Mouse (Mus musculus) embryo, embryonic 11 days (tissue): Measurements from ENCODE around the gene Kif17.

Experiments used
- DNase-seq: peaks from one replicate; pipeline ENCODE4 v3.0.0-alpha.2; 2015

Gene Kif17

GRCm38 (mm10) chr4:138250088-138250960 lies at the start of gene Kif17, which contains the start of gene Sh2d5:
Gene Kif17 (plus strand): TSS chr4:138250435.
Gene Sh2d5 (plus strand): TSS chr4:138250403.
- DNase-seq, result peak; percentile 91

- no peak for DNase-seq
Measured at GRCm38 (mm10) chr4:138200769-138201168, 49.5 kb upstream of the Kif17 start.

DNA sequence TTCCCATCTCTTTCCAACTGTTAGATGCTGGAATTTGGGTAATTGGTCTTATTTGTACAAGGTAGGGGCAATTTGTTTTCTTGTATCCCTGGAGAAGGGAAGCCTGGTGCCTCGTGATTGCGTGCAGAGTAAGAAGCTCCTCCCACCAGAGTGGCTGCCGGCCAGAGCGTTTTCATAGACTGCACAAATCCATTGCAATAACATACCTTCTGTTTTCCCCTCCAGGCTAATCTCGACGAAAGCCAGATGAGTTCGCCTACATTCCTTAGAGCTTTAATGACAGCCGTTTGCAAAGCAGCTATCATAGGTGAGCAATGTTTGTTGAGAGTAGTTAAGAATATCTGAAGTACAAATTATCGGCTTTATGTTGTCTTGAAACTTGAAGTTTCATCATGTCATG lies 48.5 kb upstream of the Kif17 start:
- DNase-seq, result no peak

GRCm38 (mm10) chr4:138210116-138210515 lies 40.1 kb upstream of the Kif17 start:
- no peak for DNase-seq

GRCm38 (mm10) chr4:138213861-138214260 lies 36.4 kb upstream of the Kif17 start:
- DNase-seq, result no peak

GRCm38 (mm10) chr4:138215671-138216199 lies 34.5 kb upstream of the Kif17 start:
- DNase-seq, result peak; percentile 4

DNA sequence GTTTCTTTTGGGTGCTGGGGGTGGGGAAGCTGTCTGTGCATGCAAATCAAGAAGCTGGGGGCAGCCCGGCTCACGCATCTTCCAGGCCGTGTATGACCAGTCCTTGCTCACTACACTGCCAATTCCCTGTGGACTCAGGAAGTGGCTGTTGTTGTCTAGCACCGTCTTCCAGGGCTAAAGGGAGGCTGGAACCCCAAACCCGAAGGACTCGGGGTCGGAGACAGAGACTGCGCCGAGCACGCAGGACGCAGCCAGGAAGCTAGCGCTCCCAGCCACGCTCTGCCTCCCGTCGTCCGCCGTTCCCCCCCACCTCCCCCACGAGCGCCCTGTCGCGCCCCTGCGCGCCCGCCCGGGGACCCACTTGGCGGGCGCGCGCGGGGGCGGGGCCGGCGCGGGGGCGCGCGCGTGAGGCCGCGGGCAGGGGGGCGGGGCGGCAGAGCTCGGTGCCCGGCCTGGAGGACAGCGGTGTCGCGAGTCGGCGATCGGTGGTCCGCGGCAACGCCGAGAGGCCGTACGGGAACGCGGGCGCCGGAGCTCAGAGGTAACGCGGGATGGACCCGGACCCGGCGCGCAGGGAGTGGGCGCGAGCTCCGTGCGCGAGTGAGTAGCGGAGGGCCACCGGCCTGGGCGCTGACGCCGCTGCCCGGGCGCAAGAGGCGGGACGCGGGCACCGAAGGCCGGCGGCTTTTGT lies 33.9 kb upstream of the Kif17 start, which contains the start of gene Hp1bp3:
Hp1bp3 (plus strand) TSS at position 97 of the 691 bp plus-strand sequence.
- peak; percentile 91 for DNase-seq

DNA sequence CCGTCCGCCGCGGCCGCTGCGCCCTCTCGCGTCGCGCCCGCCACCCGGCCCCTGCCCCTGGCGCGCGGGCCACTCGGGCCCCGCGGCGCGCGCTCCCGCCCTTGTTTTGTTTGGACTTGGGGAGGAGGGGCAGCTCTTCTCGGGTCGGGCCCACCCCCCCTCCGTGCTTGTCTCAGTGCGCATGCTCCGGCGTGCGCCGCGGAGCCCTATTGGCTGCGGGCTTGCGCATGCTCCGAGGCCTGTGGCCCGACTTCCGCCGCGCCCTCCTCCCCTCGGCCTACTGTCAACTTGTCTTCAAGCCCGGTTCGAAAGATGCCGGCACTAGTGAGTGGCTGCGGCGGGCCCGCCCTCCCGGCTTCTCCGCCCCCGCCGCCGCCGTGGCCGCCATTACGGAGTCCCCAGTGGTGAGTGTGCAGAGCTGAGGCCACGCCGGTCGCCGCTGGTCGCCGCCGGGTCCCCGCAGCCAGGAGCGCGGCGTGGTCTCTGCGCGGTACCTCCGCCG lies 33.3 kb upstream of the Kif17 start:
- DNase-seq, result peak; percentile 98

- DNase-seq, result no peak
Measured at GRCm38 (mm10) chr4:138217441-138217840, 32.8 kb upstream of the Kif17 start.

GRCm38 (mm10) chr4:138217951-138218685 lies 32.1 kb upstream of the Kif17 start:
- no peak for DNase-seq

DNA sequence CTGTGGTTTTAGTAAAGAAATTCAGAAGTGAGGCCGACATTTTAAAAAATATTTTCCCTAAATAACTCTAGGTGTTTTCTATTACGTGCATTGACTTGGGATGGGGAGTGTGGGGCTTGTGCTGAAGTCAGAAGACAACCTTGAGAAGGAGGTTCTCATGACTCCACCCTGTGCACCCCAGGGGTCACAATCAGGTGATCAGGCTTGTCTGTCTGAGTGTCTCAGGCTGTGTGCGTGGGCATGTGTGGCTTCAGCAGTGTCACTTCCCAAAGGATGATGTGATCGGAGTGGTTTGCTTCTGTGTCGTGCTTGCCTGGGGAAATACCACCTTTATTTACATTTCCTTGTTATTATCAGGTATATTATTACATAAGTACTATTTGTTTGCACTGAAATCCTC lies 30.9 kb upstream of the Kif17 start:
- DNase-seq, result no peak

DNA sequence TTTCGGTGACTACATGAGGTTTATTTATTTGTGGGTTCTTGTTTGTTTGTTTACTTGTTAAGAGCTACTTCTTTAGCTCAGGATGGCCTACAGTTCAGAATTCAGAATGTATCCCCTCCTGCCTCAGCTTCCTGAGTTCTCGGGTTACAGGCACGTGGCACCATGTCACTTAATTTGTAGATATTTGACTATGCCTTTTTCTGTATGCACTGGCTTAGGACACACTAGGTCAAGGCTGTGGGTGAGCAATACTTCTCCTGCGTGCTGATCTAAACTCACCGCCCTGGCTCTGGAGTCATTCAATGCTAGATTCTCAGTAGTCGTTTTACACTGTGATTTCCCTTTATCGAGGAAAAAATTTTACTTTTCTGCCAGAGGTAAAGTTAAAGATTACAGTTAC lies 29.5 kb upstream of the Kif17 start:
- DNase-seq, result no peak

GRCm38 (mm10) chr4:138221406-138221805 lies 28.8 kb upstream of the Kif17 start:
- DNase-seq, result no peak

GRCm38 (mm10) chr4:138222396-138222795 lies 27.8 kb upstream of the Kif17 start:
- no peak for DNase-seq

- DNase-seq, result no peak
Measured at GRCm38 (mm10) chr4:138223623-138224022, 26.6 kb upstream of the Kif17 start.

DNA sequence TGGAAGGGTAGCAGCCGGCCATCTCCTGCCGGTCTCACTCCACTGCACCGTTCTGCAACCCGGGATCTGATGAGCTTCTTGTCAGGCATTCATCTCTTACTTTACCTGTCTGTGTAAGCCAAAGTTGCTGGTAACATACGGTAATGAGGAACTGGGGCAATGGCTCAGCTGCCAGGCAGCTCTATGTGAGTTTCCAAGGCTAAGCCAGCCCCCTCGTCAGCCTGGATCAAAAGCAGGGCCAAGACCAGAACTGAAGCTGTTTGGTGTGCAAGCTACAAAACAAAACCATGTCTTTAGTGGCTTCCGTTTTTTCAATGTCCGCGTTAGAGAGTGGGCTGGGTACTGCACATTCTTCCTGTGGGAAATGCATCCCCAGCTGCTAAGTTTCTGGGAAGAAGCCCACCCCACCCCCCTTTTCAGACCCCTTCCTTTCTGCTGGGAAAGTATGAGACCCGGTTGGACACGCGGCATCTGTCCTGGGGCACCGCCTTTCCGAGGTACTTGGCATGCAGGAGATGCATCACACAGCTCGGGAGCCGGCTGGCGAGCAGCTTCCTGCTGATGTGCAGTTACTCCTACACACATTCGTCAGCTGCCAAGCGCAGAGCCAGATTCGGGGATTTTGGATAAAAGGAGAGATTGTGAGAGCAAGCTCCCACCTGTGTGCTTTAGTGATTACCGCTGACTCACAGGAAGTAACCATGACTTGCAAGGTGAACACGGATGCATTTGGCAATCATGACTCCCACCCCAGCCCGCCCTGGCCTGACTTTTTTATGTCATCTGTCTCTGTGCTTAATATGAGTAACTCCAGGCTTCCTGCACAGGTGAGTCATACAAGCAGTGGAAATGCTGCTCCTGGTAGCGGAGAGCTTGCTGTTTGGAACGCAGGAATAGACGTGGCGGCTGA lies 3.2 kb upstream of the Kif17 start:
- no peak for DNase-seq

- peak; percentile 82 for DNase-seq
Measured at GRCm38 (mm10) chr4:138251819-138252218, 1.6 kb downstream of the Kif17 start.

DNA sequence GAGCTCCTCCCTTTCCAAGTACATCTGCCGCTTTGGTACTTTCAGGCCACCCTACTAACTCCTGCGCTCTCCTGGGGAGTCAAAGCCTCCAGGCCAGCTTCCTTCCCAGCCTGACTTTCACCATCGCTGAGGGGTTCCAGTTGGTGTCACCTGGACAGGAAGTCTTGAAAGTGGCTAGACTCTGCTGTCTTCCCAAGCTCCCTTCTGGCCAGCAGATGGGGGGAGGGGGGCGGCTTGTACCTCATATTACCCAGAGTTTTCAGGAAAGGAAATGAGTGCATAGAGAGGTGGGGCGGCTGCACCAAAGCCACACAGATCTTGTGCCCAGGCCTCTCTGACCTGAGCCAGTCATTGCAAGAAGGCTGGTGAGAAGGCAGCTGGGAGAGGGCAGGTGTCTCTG lies 2.0 kb downstream of the Kif17 start:
- DNase-seq, result no peak

- no peak for DNase-seq
Measured at GRCm38 (mm10) chr4:138257116-138257687, 7.0 kb downstream of the Kif17 start.

DNA sequence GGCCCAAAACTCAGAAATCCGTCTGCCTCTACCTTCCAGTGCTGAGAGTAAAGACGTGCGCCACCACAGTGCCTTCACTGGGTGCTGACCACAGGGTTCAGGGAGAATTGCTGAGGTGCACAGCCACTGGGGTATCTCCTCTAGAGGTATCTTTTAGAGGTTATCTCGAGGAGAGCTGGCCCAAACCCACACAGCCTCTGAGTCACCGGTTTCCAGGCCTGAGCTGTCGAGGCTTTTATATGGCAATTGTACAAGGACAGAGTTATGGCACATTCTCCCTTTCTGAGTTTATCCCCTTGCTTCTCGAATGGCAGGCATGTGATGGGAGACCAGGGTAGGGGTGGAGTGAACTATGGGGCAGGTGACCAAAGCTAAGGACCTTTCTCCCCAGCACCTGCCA lies 8.4 kb downstream of the Kif17 start:
- no peak for DNase-seq

DNA sequence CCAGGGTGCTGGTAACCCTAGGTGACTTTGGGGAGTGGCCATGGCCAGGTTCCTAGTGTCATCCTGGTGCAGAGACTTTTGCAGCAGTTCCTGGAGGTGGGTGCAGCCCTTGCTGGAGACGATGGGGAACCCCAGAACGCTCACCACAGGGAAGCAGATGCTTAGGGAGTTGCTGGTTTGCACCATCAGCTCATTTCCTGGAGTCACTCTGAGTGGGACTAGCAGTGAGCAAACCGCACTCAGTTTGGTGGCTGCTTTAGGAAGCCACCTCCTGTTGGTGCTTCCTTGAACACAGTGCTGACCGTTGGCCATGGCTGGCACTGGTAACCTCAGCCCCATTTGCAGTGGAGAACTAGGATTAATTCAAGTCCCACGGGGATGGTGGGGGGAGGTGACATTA lies 9.2 kb downstream of the Kif17 start:
- no peak for DNase-seq
